Mouse (Mus musculus): ENCODE data around the gene Fam213b.
A peak's percentile ranks its signal among the peaks of the same experiment; 100 is the strongest.

Gene Fam213b

GRCm38 (mm10) chr4:154877864-154878548 lies 20.9 kb downstream of the Fam213b start:
- DNase-seq: peak; percentile 90 to 93

GRCm38 (mm10) chr4:154873186-154873585 lies 25.7 kb downstream of the Fam213b start:
- DNase-seq: no peak

- no peak for DNase-seq
Measured at GRCm38 (mm10) chr4:154871757-154872251, 27.1 kb downstream of the Fam213b start.

GRCm38 (mm10) chr4:154870721-154871120 lies 28.2 kb downstream of the Fam213b start:
- no peak for DNase-seq

DNA sequence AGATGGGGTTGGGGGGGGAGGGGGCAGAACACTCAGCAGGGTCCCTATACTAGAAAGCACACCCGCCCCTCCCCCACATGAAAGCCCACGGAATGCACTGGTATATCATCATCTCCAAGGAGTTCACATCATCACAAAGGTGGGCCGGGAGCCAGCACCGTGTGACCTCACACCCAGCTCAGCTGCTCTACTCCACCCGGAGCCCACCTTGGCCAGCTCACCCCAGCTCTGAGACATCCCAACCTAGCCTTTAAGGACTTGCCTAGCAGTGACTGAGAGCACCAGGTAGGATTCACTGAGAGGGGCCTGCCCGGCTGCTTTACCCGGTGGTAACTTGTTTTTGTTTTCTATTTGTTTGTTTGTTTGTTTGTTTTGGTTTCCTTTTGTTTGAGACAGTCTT lies 29.5 kb downstream of the Fam213b start, which contains the start of gene Mmel1:
Gene Mmel1 (plus strand): TSS at position 146 of the 400 bp plus-strand sequence.
- DNase-seq: no peak

- DNase-seq: no peak
Measured at GRCm38 (mm10) chr4:154867257-154867656, 31.7 kb downstream of the Fam213b start.

- no peak for DNase-seq
Measured at GRCm38 (mm10) chr4:154866391-154866790, 32.5 kb downstream of the Fam213b start.

- DNase-seq: no peak
Measured at GRCm38 (mm10) chr4:154864961-154865760, 33.8 kb downstream of the Fam213b start.

DNA sequence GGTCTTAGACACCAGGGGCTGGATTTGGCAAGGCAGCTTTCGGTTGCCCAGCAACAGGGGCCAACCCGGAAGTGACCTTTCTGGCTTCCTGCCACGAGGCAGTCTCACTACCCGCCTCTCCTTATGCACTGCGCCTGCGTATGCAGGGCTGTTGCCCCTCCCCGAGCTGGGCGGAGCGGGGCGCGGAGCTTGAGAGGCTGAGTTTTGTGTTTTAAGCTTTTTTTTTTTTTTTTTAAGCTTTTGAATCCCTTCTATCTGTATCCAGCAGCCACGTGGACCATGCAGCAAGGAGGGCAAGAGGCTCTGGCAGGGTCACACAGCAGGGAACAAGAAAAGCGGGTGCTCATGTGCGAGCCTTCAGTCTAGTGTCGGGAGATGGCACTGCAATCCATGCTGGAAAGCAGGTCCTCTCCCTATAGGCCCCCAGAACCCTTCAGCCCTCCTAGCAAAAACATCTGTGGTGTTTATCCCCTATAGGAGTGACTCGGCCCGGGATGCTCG lies 34.6 kb downstream of the Fam213b start:
- peak; percentile 90 to 94 for DNase-seq

DNA sequence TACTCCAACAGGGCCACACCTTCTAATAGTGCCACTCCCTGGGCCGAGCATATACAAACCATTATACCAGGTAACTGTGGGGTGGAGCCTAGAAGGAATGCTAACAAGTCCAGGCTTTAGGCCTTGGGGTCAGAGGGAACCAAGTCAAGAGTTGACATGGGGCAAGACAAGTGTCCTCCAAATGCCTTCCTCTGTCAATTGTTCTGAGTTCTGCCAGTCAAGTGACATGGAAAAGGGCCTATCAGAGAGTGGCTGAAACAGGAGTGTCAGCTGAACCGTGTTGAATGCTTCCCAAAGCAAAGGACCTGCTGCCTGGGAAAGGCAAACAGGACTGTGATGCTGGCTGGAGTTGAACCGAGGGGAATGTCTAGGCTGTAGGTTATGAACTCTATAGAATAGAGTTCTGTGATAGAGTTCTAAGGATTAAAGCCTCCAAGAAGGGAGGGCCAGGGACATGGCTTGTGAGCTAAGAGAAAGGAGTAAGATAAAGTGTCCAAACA lies 35.4 kb downstream of the Fam213b start:
- peak; percentile 33 to 51 for DNase-seq

DNA sequence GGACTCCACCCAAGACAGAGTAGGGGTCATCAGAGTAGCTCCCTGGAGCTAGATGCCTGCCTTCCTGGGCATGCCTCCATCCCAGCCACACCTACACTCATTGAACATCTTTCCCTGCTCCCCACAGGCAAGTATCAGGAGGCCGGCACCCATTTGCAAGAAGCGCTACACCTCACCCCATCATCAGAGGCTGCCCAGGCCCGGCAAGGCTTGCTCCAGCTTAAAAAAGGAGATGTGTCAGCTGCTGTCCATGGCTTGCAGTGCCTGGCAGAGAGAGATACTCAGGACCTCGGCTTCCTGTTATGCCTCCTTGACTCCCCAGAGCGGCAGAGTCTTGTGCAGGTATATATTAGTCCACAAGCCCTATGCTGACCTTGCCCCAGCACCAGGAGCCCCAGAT lies 37.0 kb downstream of the Fam213b start:
- DNase-seq: no peak

DNA sequence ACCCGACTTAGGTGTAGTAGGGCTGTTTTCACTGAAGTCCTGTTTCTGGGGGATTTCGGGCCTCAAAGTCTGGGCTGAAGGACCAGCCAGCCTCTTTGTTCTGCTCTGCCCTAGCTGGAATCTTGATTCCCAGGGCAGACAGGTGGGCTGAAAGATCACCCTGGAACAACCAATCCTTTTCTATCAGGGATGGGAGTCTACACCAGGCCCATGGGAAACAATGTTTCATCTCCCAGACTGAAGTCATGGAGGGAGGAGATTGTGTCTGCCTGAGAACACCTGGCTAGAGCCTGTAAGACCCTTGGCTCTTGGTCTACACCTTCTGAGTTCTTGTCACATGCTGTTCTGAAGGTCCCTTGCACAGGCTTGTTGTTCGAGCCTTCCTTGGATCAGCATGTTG lies 40.3 kb downstream of the Fam213b start:
- no peak for DNase-seq

DNA sequence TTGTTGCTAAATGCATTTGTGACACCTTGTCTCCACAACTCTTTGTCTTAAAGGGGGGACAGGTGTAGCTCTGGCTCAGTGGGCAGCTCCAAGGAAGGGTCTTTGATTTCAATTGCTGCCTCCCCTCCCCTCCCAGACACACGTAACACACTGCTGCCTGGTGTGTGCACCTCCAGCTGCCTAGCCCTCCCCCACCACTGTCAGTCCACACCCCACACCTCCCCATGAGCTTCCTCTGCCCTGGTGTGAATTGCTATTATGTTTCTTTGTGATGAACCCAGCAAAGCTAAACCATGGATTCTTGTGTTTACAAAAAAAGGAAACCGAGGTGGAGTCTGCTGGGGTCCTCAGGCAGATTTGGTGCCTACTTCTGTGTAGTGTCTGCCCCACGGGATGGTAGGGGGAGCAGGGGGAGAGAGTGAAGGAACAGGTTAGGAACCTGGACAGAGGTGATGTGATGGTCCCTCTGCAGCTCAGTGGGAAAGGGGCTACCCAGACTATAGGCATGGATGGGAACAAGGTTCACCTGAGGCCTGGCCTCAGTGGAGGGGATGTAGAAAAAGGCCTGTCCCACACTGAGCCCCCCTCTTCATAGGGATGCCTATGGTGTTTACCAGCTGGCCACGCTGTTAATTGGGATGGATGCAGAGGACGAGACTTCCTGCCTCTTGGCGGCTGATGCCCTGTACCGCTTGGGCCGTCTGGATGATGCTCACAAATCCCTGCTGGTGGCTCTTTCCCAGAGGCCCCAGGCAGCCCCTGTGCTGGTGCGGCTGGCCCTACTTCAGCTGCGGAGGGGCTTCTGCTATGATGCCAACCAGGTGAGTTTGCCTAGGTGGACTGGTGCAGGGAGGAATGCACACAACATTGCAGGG lies 41.3 kb downstream of the Fam213b start:
- no peak for DNase-seq

DNA sequence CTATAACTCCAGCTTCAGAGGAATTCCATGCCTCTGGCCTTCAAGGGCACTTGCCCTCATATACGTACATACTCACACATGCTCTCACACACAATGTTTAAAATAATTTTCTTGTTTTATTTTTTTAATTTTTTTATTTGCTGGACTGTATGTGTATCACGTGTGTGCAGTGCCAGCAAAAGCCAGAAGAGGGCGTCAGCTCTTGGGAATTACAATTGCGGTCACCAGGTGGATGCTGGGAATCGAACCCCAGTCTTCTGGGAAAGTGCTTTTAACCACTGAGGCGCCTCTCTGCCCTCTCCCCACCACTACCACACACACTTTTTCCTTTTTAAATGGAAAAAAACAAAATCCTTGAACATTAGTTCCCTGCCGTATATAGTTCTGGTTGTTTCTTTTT lies 42.1 kb downstream of the Fam213b start:
- no peak for DNase-seq

- DNase-seq: no peak
Measured at GRCm38 (mm10) chr4:154856480-154856837, 42.5 kb downstream of the Fam213b start.

DNA sequence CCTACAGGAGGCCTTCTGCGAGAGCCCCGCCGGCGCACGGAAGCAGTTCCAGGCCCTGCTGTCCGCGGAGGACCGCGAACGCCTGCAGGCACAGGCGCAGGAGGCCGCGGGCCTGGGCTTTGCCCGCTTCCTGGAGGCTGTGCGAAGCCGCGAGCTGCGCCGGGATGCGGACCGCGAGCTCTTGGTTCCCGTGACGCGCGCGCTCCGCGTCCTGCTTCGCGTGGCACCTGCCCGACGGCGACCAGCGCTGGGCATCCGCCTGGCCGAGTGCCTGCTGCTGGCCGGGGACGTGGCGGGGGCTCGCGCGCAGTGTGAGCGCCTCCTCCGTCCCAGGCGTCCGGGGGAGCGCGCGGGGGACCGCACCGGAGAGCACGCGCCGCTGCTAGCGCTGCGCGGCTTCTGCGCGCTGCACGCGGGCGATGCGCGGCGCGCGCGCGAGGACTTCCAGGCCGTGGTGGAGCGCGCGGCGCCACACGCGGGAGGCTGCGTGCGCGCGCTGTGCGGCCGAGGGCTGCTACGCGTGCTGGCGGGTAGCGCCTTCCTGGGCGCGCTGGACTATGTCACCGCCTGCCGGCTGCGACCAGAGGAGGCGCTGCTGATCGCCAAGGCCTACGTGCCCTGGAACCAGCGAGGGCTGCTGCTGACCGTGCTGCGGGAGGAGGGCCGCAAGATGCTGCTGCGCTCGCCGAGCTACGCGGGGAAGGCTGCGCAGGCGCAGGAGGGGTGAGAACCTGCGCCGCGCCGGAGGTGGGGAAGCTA lies 43.0 kb downstream of the Fam213b start:
- peak; percentile 70 to 72 for DNase-seq

DNA sequence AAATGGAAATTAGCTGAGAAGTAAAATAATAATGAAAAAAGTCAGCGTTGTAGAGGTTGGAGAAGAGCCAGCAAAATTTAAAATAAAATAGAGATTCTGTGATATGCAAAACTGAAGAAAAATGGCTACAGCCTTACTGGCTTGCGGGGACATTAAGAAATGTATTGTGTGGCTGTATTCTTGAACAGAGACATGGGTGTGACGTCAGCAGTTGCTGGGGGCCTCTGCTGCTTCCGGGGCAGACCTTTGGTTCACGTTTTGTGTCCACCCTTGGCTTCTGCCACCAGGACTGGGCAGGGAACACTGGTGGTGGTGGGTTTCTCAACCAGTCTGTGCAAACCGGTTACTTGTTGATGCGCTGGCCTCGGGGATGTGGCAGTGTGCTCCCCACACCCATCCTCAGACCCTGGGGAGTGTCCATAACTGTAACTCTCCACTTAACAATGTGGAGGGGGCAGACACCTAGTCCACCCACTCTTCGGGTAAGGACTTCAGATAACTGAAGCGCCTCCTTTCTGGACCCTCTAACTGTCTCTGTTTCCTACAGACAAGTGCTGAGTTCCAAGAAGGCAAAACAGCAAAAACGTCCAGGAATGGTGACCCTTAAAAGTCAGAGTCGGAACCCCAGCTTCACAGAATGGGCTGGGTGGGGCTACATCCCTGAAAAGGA lies 44.1 kb downstream of the Fam213b start:
- DNase-seq: no peak

DNA sequence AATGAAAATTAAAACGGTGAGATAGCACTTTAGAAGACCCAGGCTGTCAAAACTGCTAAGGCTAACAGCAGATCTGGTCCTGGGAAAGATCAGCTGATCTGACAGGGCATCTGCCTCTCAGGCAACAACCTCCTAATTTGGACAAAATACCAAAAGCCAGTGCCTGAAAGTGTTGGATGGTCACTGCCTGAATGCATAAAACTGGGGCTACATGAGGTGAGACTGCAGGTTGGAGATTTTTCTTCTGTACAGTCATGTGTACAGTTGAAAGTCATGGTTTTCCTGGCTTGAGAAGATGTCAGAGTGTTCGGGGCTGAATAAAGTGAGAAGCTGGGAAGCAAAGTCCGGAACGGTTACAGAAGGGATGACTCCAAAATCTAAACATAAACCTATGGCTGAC lies 45.1 kb downstream of the Fam213b start:
- no peak for DNase-seq

- no peak for DNase-seq
Measured at GRCm38 (mm10) chr4:154852696-154853095, 46.2 kb downstream of the Fam213b start.

All from lung, adult 18-20 months (tissue).